Mouse (Mus musculus) ES-Bruce4 (cell line): Measurements from ENCODE around the gene Fnbp4. TPM values are rescaled to one million over a fixed set of nuclear protein-coding genes. Genes with fewer than 3 reads are reported as not detected.
A peak's percentile ranks its signal among the peaks of the same experiment; 100 is the strongest.

Experiments used
- H3K27ac ChIP-seq: 2 replicates; pipeline ENCODE4 v1.5.1; 2012; ENCODE audit warnings: low read length, inconsistent platforms; ENCODE audit not compliant: insufficient read depth
- H3K27me3 ChIP-seq: 2 replicates; pipeline ENCODE4 v1.6.1; 2012; ENCODE audit warnings: mild to moderate bottlenecking, low read length, inconsistent platforms; ENCODE audit not compliant: control insufficient read depth, poor library complexity, insufficient read depth, severe bottlenecking
- H3K36me3 ChIP-seq: 2 replicates; pipeline ENCODE4 v1.6.1; 2012; ENCODE audit warnings: inconsistent platforms, mild to moderate bottlenecking, low read length, moderate library complexity; ENCODE audit not compliant: control insufficient read depth, poor library complexity, insufficient read depth, severe bottlenecking
- H3K4me1 ChIP-seq: one replicate; pipeline ENCODE4 v1.8.1; 2011; ENCODE audit warnings: low read length; ENCODE audit not compliant: control insufficient read depth, insufficient read depth
- H3K4me3 ChIP-seq: 2 replicates; pipeline ENCODE4 v1.5.1; 2011; ENCODE audit warnings: low read depth, mild to moderate bottlenecking, low read length
- H3K9ac ChIP-seq: 2 replicates; pipeline ENCODE4 v1.6.1; 2012; ENCODE audit warnings: low read depth, mild to moderate bottlenecking, inconsistent platforms; ENCODE audit not compliant: poor library complexity, severe bottlenecking
- H3K9me3 ChIP-seq: replicated peaks from 2 replicates; pipeline ENCODE4 v1.6.1; 2012; ENCODE audit warnings: mild to moderate bottlenecking, low read length, inconsistent platforms; ENCODE audit not compliant: control insufficient read depth, poor library complexity, insufficient read depth, severe bottlenecking
- CTCF ChIP-seq: IDR thresholded peaks from one replicate; pipeline ENCODE4 v1.8.1; 2011; ENCODE audit warnings: low read depth, low read length
- EP300 ChIP-seq: IDR thresholded peaks from 2 replicates; pipeline ENCODE4 v1.6.1; 2011; ENCODE audit warnings: low read depth, low read length; ENCODE audit not compliant: insufficient read depth
- POLR2A ChIP-seq: IDR thresholded peaks from one replicate; pipeline ENCODE4 v1.8.1; 2011; ENCODE audit warnings: low read length; ENCODE audit not compliant: insufficient read depth
- polyA plus RNA-seq: library from polyadenylated mRNA; stranded (reverse); fragments of >200 nt; gene quantifications from 2 replicates; pipeline ENCODE4 v1.2.4, GENCODE M21; 2011; ENCODE audit warnings: low read depth; ENCODE audit not compliant: missing spikeins, insufficient read depth, insufficient read length

The Fnbp4 gene
- polyA plus RNA-seq, 1 experiment = 146 TPM

DNA sequence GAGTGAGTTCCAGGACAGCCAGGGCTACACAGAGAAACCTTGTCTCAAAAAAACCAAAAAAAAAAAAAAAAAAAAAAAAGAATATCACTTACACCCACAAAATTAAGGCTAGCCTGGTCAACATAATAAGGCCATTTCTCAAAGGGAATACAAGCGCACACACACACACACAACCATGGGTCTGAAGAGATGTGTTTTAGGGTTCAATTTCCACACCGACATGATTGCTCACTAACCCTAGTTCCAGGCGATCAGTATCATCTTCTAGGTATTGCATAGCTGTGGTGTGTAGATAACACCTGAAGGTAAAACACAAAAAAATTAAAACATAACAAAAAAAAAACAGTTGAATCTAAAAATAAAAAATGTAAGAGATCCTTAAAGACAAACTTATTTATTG is 18.4 kb upstream of the Fnbp4 start:
- Histone ChIP-seq H3K27me3 (no peaks in the 10 kb centered on the region), H3K9me3 (no peaks in the 10 kb centered on the region), H3K4me3 (no peak overlapping the region), H3K4me1 (no peaks in the 10 kb centered on the region), H3K36me3 (peaks cover 65% of the 10 kb centered on the region), H3K27ac (no peak overlapping the region), H3K9ac (no peak overlapping the region)
- no peak for TF ChIP-seq POLR2A

DNA sequence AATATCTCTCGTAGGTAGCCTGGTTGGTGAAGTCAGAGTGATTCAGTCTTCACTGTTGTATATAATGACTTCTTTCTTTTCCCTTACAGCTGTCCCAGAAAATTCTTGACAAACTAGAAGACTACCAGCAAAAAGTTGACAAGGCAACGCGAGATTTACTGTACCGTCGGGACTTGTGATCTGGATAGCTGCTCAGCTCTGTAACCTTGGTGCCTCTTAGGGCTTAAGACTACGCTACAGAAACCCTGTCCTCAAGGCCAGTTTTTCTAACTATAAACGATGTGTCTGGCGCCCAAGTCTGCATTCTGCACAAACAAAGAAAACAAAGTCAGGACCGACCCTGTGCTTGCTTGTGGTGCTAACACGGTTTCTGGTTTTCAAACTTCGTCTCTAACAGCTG is 9.8 kb upstream of the Fnbp4 start:
- H3K4me3 ChIP-seq = no peak overlapping the region
- no peak for TF ChIP-seq CTCF
- TF ChIP-seq POLR2A = no peak
- TF ChIP-seq EP300 = no peak
- no peaks in the 10 kb centered on the region for H3K4me1 ChIP-seq
- no peaks in the 10 kb centered on the region for H3K9me3 ChIP-seq
- no peak overlapping the region for H3K27ac ChIP-seq
- H3K36me3 ChIP-seq = peaks cover 58% of the 10 kb centered on the region
- no peaks in the 10 kb centered on the region for H3K27me3 ChIP-seq
- no peak overlapping the region for H3K9ac ChIP-seq

- no peak for TF ChIP-seq EP300
- TF ChIP-seq POLR2A = no peak
- TF ChIP-seq CTCF = no peak
- Histone ChIP-seq H3K9ac (no peak overlapping the region), H3K27ac (no peak overlapping the region), H3K4me1 (no peaks in the 10 kb centered on the region), H3K9me3 (no peaks in the 10 kb centered on the region), H3K27me3 (no peaks in the 10 kb centered on the region), H3K4me3 (no peak overlapping the region), H3K36me3 (peaks cover 30% of the 10 kb centered on the region)
These were observed 6.4 kb upstream of the Fnbp4 start for GRCm38 (mm10) chr2:90738801-90739200.

- Histone ChIP-seq H3K27me3 (no peaks in the 10 kb centered on the region), H3K36me3 (peaks cover 27% of the 10 kb centered on the region), H3K4me1 (no peaks in the 10 kb centered on the region), H3K9ac (no peak overlapping the region), H3K9me3 (no peaks in the 10 kb centered on the region), H3K27ac (no peak overlapping the region), H3K4me3 (no peak overlapping the region)
- TF ChIP-seq CTCF (no peak), POLR2A (no peak)
These were observed 5.8 kb upstream of the Fnbp4 start for GRCm38 (mm10) chr2:90739327-90739726.

DNA sequence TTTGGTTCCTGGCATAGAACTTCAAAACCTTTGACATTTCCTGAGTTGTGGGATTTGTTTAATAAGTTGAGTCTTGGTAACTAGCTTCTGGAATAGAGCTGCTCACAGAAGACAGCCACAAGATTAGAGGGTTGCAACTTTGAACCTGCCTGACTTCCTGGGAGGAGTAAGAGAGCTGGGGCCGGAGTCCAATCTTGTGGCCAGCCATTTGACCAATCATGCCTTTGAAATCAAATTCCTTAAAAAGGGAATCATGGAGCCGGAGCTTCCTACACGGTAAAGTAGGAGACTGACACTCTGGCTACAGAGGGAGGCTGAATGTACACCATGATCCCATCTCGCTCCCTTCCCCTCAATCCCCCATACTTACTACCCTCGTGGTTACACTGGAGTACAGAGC is 5.2 kb upstream of the Fnbp4 start:
- peaks cover 22% of the 10 kb centered on the region for H3K36me3 ChIP-seq
- H3K9ac ChIP-seq = no peak overlapping the region
- H3K4me1 ChIP-seq = no peaks in the 10 kb centered on the region
- TF ChIP-seq EP300 (no peak), POLR2A (no peak), CTCF (no peak)
- no peak overlapping the region for H3K27ac ChIP-seq
- H3K4me3 ChIP-seq = no peak overlapping the region
- H3K27me3 ChIP-seq = no peaks in the 10 kb centered on the region
- no peaks in the 10 kb centered on the region for H3K9me3 ChIP-seq

DNA sequence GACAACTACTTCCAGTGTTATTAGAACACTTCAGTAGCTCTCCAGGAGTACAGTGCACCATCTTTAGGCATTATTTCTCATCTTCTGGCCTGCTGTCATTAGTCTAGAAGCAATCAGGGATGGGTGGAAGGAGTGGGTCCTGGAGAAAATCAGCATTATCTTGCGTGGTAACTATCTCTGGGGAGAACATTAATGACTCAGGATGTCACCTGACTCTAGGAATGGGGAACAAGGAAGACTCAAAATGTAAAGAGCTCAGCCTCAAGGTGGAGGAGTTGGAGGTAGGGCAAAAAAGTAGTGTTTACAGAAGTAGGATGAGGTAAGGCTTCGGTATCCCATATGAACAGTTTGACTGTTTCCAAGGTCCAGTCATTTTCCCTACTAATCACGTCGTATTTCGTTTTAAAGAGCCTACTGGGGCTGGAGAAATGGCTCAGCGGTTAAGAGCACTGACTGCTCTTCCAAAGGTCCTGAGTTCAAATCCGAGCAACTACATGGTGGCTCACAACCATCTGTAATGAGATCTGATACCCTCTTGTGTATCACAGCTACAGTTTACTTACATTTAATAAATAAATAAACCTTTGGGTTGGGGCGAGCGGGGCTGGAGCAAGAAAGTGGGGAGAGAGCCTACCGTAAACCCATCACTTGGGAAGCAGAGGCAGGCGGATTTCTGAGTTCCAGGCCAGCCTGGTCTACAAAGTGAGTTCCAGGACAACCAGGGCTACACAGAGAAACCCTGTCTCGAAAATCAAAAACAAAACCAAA is 701 bp upstream of the Fnbp4 start:
- Histone ChIP-seq H3K4me1 (no peaks in the 10 kb centered on the region), H3K4me3 (peak overlapping the region; percentile 93), H3K36me3 (peaks cover 12% of the 10 kb centered on the region), H3K9me3 (no peaks in the 10 kb centered on the region), H3K9ac (peak overlapping the region; percentile 78), H3K27ac (peak overlapping the region; percentile 93), H3K27me3 (no peaks in the 10 kb centered on the region)
- TF ChIP-seq CTCF = no peak
- TF ChIP-seq EP300 = no peak
- TF ChIP-seq POLR2A = no peak
